Mouse (Mus musculus) forebrain, embryonic 11.5 days (tissue): Measurements from ENCODE around the gene Trappc3l. TPM values are rescaled to one million over a fixed set of nuclear protein-coding genes. Genes with fewer than 3 reads are reported as not detected.
"Not testable (repeated sequence)": the region's sequence is repeated elsewhere in the genome, so short reads cannot be mapped to it uniquely, and the experiment has no call there.

Source experiments
- ATAC-seq: fragments of 200-750 bp; cut with Nextera tagmentation; replicated peaks from 2 replicates; pipeline ENCODE4 v1.8.0; 2017; ENCODE audit warnings: moderate TSS enrichment; ENCODE audit not compliant: low FRiP score
- DNase-seq: peaks from one replicate; pipeline ENCODE4 v3.0.0-alpha.2; 2017; ENCODE audit warnings: low spot score
- H3K27ac ChIP-seq: fragments of 300-500 bp; sonication (generic); 2 replicates; pipeline ENCODE4 v1.5.1; 2014; ENCODE audit warnings: low read depth, low read length
- H3K27me3 ChIP-seq: fragments of 300-500 bp; sonication (generic); 2 replicates; pipeline ENCODE4 v1.6.1; 2014; ENCODE audit warnings: mild to moderate bottlenecking, low read length, mixed read lengths; ENCODE audit not compliant: control insufficient read depth, insufficient read depth
- H3K36me3 ChIP-seq: fragments of 300-500 bp; sonication (generic); 2 replicates; pipeline ENCODE4 v1.6.1; 2014; ENCODE audit warnings: mild to moderate bottlenecking, low read length, moderate library complexity, mixed read lengths; ENCODE audit not compliant: control insufficient read depth, insufficient read depth
- H3K4me1 ChIP-seq: fragments of 300-500 bp; sonication (generic); replicated peaks from 2 replicates; pipeline ENCODE4 v1.6.1; 2014; ENCODE audit warnings: low read length, mixed read lengths; ENCODE audit not compliant: control insufficient read depth, insufficient read depth
- H3K4me2 ChIP-seq: fragments of 300-500 bp; sonication (generic); 2 replicates; pipeline ENCODE4 v1.6.1; 2014; ENCODE audit warnings: low read depth, mild to moderate bottlenecking, low read length, moderate library complexity, mixed read lengths; ENCODE audit not compliant: severe bottlenecking
- H3K4me3 ChIP-seq: fragments of 300-500 bp; sonication (generic); 2 replicates; pipeline ENCODE4 v1.5.1; 2014; ENCODE audit warnings: low read depth, low read length
- H3K9ac ChIP-seq: fragments of 300-500 bp; sonication (generic); 2 replicates; pipeline ENCODE4 v1.6.1; 2014; ENCODE audit warnings: low read length
- H3K9me3 ChIP-seq: fragments of 300-500 bp; sonication (generic); 2 replicates; pipeline ENCODE4 v1.6.1; 2016; ENCODE audit warnings: low read length, mixed read lengths; ENCODE audit not compliant: control insufficient read depth
- WGBS: fragments of 180-500 bp; shearing (Covaris S2); extraction: QIAGEN DNeasy Blood & Tissue Kit; methylation state at CpG from one replicate; pipeline ENCODE4 v1.1.7; 2014; 5-methylcytosine and 5-hydroxymethylcytosine counted together
- polyA plus RNA-seq: library from polyadenylated mRNA; unstranded; fragments of >200 nt; fragmentation: Nextera tagmentation; extraction: Ambion mirVana; gene quantifications from 2 replicates; pipeline ENCODE4 v1.2.1, GENCODE M21; 2014

Gene Trappc3l
- not detected in 2 replicates for polyA plus RNA-seq

DNA sequence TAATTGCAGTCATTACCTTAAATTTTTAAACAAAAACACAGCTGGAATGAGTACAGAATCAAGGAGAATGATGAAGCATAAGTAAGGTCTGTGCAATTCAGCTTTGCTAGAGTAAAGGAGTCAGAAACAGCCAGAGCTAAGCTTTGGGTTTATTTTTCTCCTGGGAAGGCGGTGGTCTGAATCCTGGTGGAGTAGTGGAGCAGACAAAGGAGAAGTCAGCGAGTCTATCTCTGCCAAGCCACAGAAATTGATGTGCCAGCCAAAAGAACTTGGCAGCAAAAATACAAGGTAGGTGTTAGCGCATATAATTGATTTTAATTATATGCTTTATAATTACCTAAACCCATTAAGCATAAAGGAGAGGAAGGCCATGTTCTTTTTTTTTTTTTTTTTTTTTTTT lies at the start of gene Trappc3l:
Gene Trappc3l, plus strand, starts transcription at position 197 of the 400 bp plus-strand sequence.
- H3K27ac ChIP-seq = no peak within 1 kb of the TSS
- no peaks in the 10 kb centered on the region for H3K9me3 ChIP-seq
- H3K4me2 ChIP-seq = no peak within 1 kb of the TSS
- H3K36me3 ChIP-seq = no peaks in the 10 kb centered on the region
- H3K4me1 ChIP-seq = no peaks in the 10 kb centered on the region
- ATAC-seq (no peak), DNase-seq (no peak)
- H3K27me3 ChIP-seq = no peaks in the 10 kb centered on the region
- H3K4me3 ChIP-seq = no peak within 1 kb of the TSS
- no peak within 1 kb of the TSS for H3K9ac ChIP-seq
- 78% methylated on average over 3 of the region's 3 CpGs for WGBS

GRCm38 (mm10) chr10:33996686-33997085 lies 40.7 kb upstream of the Trappc3l start:
- H3K9ac ChIP-seq, H3K4me3 ChIP-seq, ATAC-seq, H3K9me3 ChIP-seq, H3K4me1 ChIP-seq, DNase-seq, H3K4me2 ChIP-seq, H3K27ac ChIP-seq, H3K36me3 ChIP-seq, H3K27me3 ChIP-seq: not testable (repeated sequence)
- 92% methylated on average over 6 of the region's 8 CpGs for WGBS

DNA sequence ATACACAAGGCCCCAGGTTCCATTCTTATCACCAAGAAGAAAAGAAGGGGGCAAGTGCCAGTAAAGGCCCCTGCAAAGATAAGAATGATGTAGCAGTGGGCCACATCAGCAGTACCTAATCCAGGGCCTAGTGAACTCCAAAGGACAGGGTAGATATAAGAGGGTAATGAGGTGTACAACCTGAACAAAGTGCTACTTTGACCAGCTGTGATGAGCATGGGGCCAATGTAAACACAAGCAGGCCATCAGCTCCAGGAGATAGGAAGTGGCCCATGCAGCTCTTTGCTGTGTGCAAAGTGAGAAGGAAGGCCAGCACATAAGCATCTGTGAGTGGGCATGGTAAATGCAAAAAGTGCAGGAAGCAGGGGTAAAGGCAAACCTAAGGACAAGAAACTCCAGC lies 39.0 kb upstream of the Trappc3l start:
- Histone ChIP-seq H3K4me1 (no peaks in the 10 kb centered on the region), H3K27ac (no peak overlapping the region), H3K27me3 (no peaks in the 10 kb centered on the region), H3K9me3 (no peaks in the 10 kb centered on the region), H3K9ac (no peak overlapping the region), H3K36me3 (no peaks in the 10 kb centered on the region; the same call in 1 of the 2 replicates), H3K4me3 (no peak overlapping the region), H3K4me2 (no peak overlapping the region)
- DNase-seq (no peak), ATAC-seq (no peak)

DNA sequence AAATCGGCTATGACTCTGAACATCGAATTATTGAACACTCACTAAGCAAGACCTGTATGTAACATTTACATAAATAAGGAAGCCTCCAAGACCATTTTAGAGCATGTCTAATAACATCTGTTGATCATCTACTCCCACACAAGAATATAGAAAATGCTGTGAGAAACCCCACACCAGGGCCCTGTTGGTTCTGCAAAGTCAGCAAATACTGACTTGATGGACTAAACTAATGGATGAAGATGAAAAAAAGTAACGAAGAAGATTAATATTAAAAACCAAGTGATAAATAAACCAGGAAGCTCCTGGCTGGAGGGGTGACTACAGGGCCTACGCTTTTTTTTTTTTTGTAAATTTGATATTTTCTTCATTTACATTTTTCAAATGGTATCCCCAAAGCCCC lies 24.8 kb upstream of the Trappc3l start:
- Histone ChIP-seq H3K9me3 (no peaks in the 10 kb centered on the region), H3K4me1 (no peaks in the 10 kb centered on the region), H3K4me2 (no peak overlapping the region), H3K36me3 (no peaks in the 10 kb centered on the region; the same call in 1 of the 2 replicates), H3K27me3 (no peaks in the 10 kb centered on the region), H3K4me3 (no peak overlapping the region), H3K9ac (no peak overlapping the region), H3K27ac (no peak overlapping the region)
- DNase-seq = no peak
- 97% methylated on average over 4 of the region's 4 CpGs for WGBS
- no peak for ATAC-seq

DNA sequence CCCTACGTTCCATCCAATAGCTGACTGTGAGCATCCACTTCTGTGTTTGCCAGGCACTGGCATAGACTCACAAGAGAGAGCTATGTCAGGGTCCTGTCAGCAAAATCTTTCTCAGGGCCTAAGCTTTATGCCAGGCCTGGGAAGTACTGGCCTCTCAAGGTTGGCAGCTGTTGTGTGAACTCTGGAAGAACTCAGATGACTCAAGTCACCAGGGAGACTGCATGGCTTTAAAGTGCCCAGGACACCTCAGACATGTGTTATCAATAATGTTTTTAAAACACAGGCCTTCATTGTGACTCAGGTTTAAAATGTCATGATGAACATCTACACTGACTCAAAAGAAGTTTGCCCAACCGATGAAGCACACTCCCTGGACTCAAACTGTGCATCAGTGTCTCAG lies 24.2 kb upstream of the Trappc3l start:
- no peaks in the 10 kb centered on the region for H3K36me3 ChIP-seq
- H3K9ac ChIP-seq = no peak overlapping the region
- H3K4me3 ChIP-seq = no peak overlapping the region
- 95% methylated on average over 2 of the region's 2 CpGs for WGBS
- ATAC-seq (no peak), DNase-seq (no peak)
- no peak overlapping the region for H3K27ac ChIP-seq
- H3K4me2 ChIP-seq = no peak overlapping the region
- no peaks in the 10 kb centered on the region for H3K27me3 ChIP-seq
- H3K9me3 ChIP-seq = no peaks in the 10 kb centered on the region
- peaks cover 2% of the 10 kb centered on the region; the same call in 1 of the 2 replicates for H3K4me1 ChIP-seq

DNA sequence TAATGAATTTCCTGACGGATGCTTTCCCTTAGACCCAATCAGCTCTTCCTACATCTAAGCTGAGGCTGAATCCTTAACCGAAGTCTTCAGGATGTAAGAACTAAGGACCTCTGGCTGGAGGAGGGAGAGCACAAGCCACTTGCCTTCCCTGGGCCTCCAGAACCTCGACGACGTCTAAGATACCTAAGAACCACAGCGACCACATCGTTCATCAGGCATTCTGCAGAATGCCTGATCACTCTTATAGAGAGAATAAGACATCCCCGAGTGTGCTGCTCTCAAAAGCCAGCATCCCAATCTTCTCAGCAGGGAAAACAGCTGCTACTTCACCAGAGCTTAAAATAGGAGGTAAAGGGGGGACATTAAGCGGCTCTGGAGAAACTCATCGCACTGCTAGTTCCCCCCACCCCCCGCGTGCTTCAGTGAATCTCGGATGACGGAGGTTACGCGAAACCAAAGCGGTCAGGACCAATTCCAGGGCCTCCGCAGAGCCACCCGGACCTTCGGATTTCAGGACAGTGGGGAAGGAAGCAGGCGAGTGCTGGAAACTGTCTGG lies 18.6 kb upstream of the Trappc3l start:
- peak overlapping the region; percentile 73 for H3K4me2 ChIP-seq
- no peak for DNase-seq
- H3K27ac ChIP-seq = peak overlapping the region; percentile 65
- no peak for ATAC-seq
- no peaks in the 10 kb centered on the region for H3K27me3 ChIP-seq
- H3K4me1 ChIP-seq = peaks cover 4% of the 10 kb centered on the region; the same call in 1 of the 2 replicates
- WGBS = under 1% methylated on average over 21 of the region's 21 CpGs
- H3K36me3 ChIP-seq = no peaks in the 10 kb centered on the region
- no peaks in the 10 kb centered on the region for H3K9me3 ChIP-seq
- H3K4me3 ChIP-seq = peak overlapping the region; percentile 73
- H3K9ac ChIP-seq = peak overlapping the region; percentile 75

GRCm38 (mm10) chr10:34019302-34020075 lies 17.9 kb upstream of the Trappc3l start, which contains the start of gene Rwdd1:
Gene Rwdd1, minus strand, starts transcription at chr10:34019624.
- Histone ChIP-seq H3K36me3 (no peaks in the 10 kb centered on the region), H3K9ac (peak within 1 kb of the TSS; percentile 75), H3K4me1 (peaks cover 4% of the 10 kb centered on the region; the same call in 1 of the 2 replicates), H3K4me2 (peak within 1 kb of the TSS; percentile 73), H3K27me3 (no peaks in the 10 kb centered on the region), H3K9me3 (no peaks in the 10 kb centered on the region), H3K4me3 (peak within 1 kb of the TSS; percentile 73), H3K27ac (peak within 1 kb of the TSS; percentile 65)
- ATAC-seq = peak; percentile 100
- peak; percentile 99 for DNase-seq
- under 1% methylated on average over 82 of the region's 82 CpGs for WGBS

DNA sequence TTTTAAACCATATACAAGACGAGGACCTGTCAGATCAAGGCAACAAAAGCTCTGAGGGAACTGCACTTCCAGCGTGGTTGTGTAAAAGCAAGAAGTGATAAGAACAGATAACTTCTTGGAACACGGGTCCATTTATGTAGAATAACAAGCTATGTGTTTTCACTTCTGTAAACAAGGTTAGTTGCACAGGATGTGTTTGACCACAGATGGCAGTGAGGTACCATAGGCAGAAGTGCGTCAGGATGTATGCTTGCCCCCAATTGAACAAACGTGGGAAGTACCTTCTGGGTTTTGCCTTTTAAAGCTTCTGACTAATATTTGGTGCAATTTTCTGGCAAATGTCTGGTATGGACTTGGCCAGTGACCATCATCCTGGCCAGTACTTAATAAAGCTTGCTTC lies 7.1 kb upstream of the Trappc3l start:
- WGBS = 79% methylated on average over 5 of the region's 5 CpGs
- Histone ChIP-seq H3K4me2 (no peak overlapping the region), H3K27ac (no peak overlapping the region), H3K4me1 (no peaks in the 10 kb centered on the region), H3K4me3 (no peak overlapping the region), H3K9ac (no peak overlapping the region), H3K27me3 (no peaks in the 10 kb centered on the region), H3K36me3 (no peaks in the 10 kb centered on the region), H3K9me3 (no peaks in the 10 kb centered on the region)
- DNase-seq (no peak), ATAC-seq (no peak)
